Mouse (Mus musculus): Measurements from ENCODE around the gene Map2k3. TPM values are rescaled to one million over a fixed set of nuclear protein-coding genes. Genes with fewer than 3 reads are reported as not detected.

Gene Map2k3
- total and polyA plus RNA-seq, 3 experiments, result 73.2 to 132 (median 111) TPM

- Histone ChIP-seq H3K36me3 (ENCODE audit: control insufficient read depth in 1 of 2, insufficient read depth in 2 of 2, low read length in 2 of 2) (peaks cover 6 to 35% of the 10 kb centered on the region in 2 experiments), H3K27me3 (ENCODE audit: control insufficient read depth in 1 of 2, insufficient read depth in 2 of 2, low read length in 2 of 2) (no peaks in the 10 kb centered on the region), H3K79me2 (ENCODE audit: control insufficient read depth, insufficient read depth, low read length, poor library complexity) (peaks cover 74% of the 10 kb centered on the region), H3K4me1 (ENCODE audit: control insufficient read depth in 1 of 2, insufficient read depth in 2 of 2, low read length in 2 of 2) (peaks cover 13 to 36% of the 10 kb centered on the region in 2 experiments), H3K4me3 (ENCODE audit: control insufficient read depth in 1 of 2, insufficient read depth in 1 of 2, low read depth in 2 of 2, low read length in 2 of 2) (no peak overlapping the region), H3K9ac (ENCODE audit: control insufficient read depth, low read depth, low read length, poor library complexity, severe bottlenecking) (no peak overlapping the region), H3K27ac (ENCODE audit: control insufficient read depth, low read depth, low read length) (no peak overlapping the region), H3K9me3 (replicated peaks; ENCODE audit: insufficient read depth, low read length) (no peaks in the 10 kb centered on the region)
- TF ChIP-seq POLR2AphosphoS5 (IDR thresholded peaks at IDR 0.05; ENCODE audit: borderline replicate concordance, low read depth, low read length) (no peak), USF2 (IDR thresholded peaks at IDR 0.05; ENCODE audit: borderline replicate concordance in 1 of 2, insufficient read depth in 1 of 2, low read depth in 1 of 2, low read length in 2 of 2) (no peak), ZC3H11A (IDR thresholded peaks at IDR 0.05; ENCODE audit: low read depth, low read length) (no peak), NRF1 (IDR thresholded peaks at IDR 0.05; ENCODE audit: insufficient read depth, low read depth, low read length, poor library complexity, severe bottlenecking) (no peak), UBTF (IDR thresholded peaks at IDR 0.05; ENCODE audit: borderline replicate concordance, insufficient read depth, low read depth, low read length) (no peak), POLR2A (IDR thresholded peaks at IDR 0.05; ENCODE audit: control insufficient read depth in 1 of 2, insufficient read depth in 1 of 2, low read depth in 1 of 2, low read length in 2 of 2, poor library complexity in 1 of 2) (no peak), GABPA (IDR thresholded peaks at IDR 0.05; ENCODE audit: low read depth, low read length) (no peak), GATA1 (IDR thresholded peaks at IDR 0.05; ENCODE audit: low read depth, low read length) (no peak), MAZ (IDR thresholded peaks at IDR 0.05; ENCODE audit: low read depth, low read length) (no peak), TCF12 (IDR thresholded peaks at IDR 0.05; ENCODE audit: low read depth, low read length) (no peak), MAFK (IDR thresholded peaks at IDR 0.05; ENCODE audit: borderline replicate concordance, low read depth, low read length) (no peak), ETS1 (IDR thresholded peaks at IDR 0.05; ENCODE audit: low read depth, low read length) (no peak)
- no peak for DNase-seq (ENCODE audit: low read depth, low spot score)
These were observed 5.8 kb downstream of the Map2k3 start for GRCm38 (mm10) chr11:60937611-60938010.

- H3K27ac ChIP-seq (ENCODE audit: control insufficient read depth, low read depth, low read length), result no peak overlapping the region
These were observed 7.7 kb downstream of the Map2k3 start for GRCm38 (mm10) chr11:60939487-60939886.

GRCm38 (mm10) chr11:60940501-60940900, 8.7 kb downstream of the Map2k3 start:
- Histone ChIP-seq H3K27ac (ENCODE audit: control insufficient read depth, low read depth, low read length) (no peak overlapping the region), H3K4me1 (ENCODE audit: control insufficient read depth in 1 of 2, insufficient read depth in 2 of 2, low read length in 2 of 2) (peaks cover 4 to 16% of the 10 kb centered on the region in 2 experiments), H3K36me3 (ENCODE audit: control insufficient read depth in 1 of 2, insufficient read depth in 2 of 2, low read length in 2 of 2) (peaks cover 6 to 15% of the 10 kb centered on the region in 2 experiments), H3K79me2 (ENCODE audit: control insufficient read depth, insufficient read depth, low read length, poor library complexity) (peaks cover 49% of the 10 kb centered on the region), H3K4me3 (ENCODE audit: control insufficient read depth in 1 of 2, insufficient read depth in 1 of 2, low read depth in 2 of 2, low read length in 2 of 2) (no peak overlapping the region), H3K9ac (ENCODE audit: control insufficient read depth, low read depth, low read length, poor library complexity, severe bottlenecking) (no peak overlapping the region), H3K9me3 (replicated peaks; ENCODE audit: insufficient read depth, low read length) (no peaks in the 10 kb centered on the region), H3K27me3 (ENCODE audit: control insufficient read depth in 1 of 2, insufficient read depth in 2 of 2, low read length in 2 of 2) (no peaks in the 10 kb centered on the region)
- TF ChIP-seq MEF2A (IDR thresholded peaks at IDR 0.05; ENCODE audit: extremely low read depth, insufficient replicate concordance, low read depth, low read length, poor library complexity, severe bottlenecking), result no peak
- no peak for TF ChIP-seq MXI1 (IDR thresholded peaks at IDR 0.05; ENCODE audit: low read depth, low read length)
- no peak for TF ChIP-seq GATA1 (IDR thresholded peaks at IDR 0.05; ENCODE audit: low read depth, low read length)
- no peak for TF ChIP-seq ETS1 (IDR thresholded peaks at IDR 0.05; ENCODE audit: low read depth, low read length)
- no peak for TF ChIP-seq KAT2A (conservative IDR thresholded peaks at IDR 0.05; ENCODE audit: low read depth, low read length)
- TF ChIP-seq ZMIZ1 (IDR thresholded peaks at IDR 0.05; ENCODE audit: low read depth, low read length), result no peak
- no peak for TF ChIP-seq MAFK (IDR thresholded peaks at IDR 0.05; ENCODE audit: borderline replicate concordance, low read depth, low read length)
- TF ChIP-seq EP300 (IDR thresholded peaks at IDR 0.05; ENCODE audit: low read depth in 1 of 2, low read length in 2 of 2), result no peak
- no peak for TF ChIP-seq NELFE (IDR thresholded peaks at IDR 0.05; ENCODE audit: low read depth, low read length)
- TF ChIP-seq CHD2 (IDR thresholded peaks at IDR 0.05; ENCODE audit: low read length), result no peak
- TF ChIP-seq CHD1 (IDR thresholded peaks at IDR 0.05; ENCODE audit: low read depth, low read length), result no peak
- TF ChIP-seq HCFC1 (IDR thresholded peaks at IDR 0.05; ENCODE audit: low read depth, low read length), result no peak
- no peak for TF ChIP-seq RCOR1 (IDR thresholded peaks at IDR 0.05; ENCODE audit: low read depth, low read length)
- no peak for DNase-seq (ENCODE audit: low read depth, low spot score)

More at GRCm38 (mm10) chr11:60939487-60939886, 7.7 kb downstream of the Map2k3 start:
- no peak for TF ChIP-seq USF2 (IDR thresholded peaks at IDR 0.05; ENCODE audit: borderline replicate concordance in 1 of 2, insufficient read depth in 1 of 2, low read depth in 1 of 2, low read length in 2 of 2)
- peaks cover 56% of the 10 kb centered on the region for H3K79me2 ChIP-seq (ENCODE audit: control insufficient read depth, insufficient read depth, low read length, poor library complexity)
- peaks cover 6 to 21% of the 10 kb centered on the region in 2 experiments for H3K36me3 ChIP-seq (ENCODE audit: control insufficient read depth in 1 of 2, insufficient read depth in 2 of 2, low read length in 2 of 2)
- H3K4me1 ChIP-seq (ENCODE audit: control insufficient read depth in 1 of 2, insufficient read depth in 2 of 2, low read length in 2 of 2), result peaks cover 9 to 22% of the 10 kb centered on the region in 2 experiments
- H3K9me3 ChIP-seq (replicated peaks; ENCODE audit: insufficient read depth, low read length), result no peaks in the 10 kb centered on the region
- DNase-seq (ENCODE audit: low read depth, low spot score), result no peak
- H3K27me3 ChIP-seq (ENCODE audit: control insufficient read depth in 1 of 2, insufficient read depth in 2 of 2, low read length in 2 of 2), result no peaks in the 10 kb centered on the region
- no peak overlapping the region for H3K9ac ChIP-seq (ENCODE audit: control insufficient read depth, low read depth, low read length, poor library complexity, severe bottlenecking)
- H3K4me3 ChIP-seq (ENCODE audit: control insufficient read depth in 1 of 2, insufficient read depth in 1 of 2, low read depth in 2 of 2, low read length in 2 of 2), result no peak overlapping the region
